Mouse (Mus musculus) megakaryocyte, embryonic 14.5 days (primary cell): ENCODE data around the gene Fignl2. TPM values are rescaled to one million over a fixed set of nuclear protein-coding genes. Genes with fewer than 3 reads are reported as not detected.
A peak's percentile ranks its signal among the peaks of the same experiment; 100 is the strongest.

Experiments used
- H3K27me3 ChIP-seq: replicated peaks from 2 replicates; pipeline ENCODE3; 2012; ENCODE audit warnings: inconsistent platforms
- H3K36me3 ChIP-seq: replicated peaks from 2 replicates; pipeline ENCODE3; 2012; ENCODE audit warnings: low read length, inconsistent platforms, mixed read lengths
- H3K4me1 ChIP-seq: 2 replicates; pipeline ENCODE4 v1.6.1; 2012; ENCODE audit warnings: inconsistent platforms
- H3K4me3 ChIP-seq: replicated peaks from 2 replicates; pipeline ENCODE3; 2012; ENCODE audit warnings: moderate library complexity, mild to moderate bottlenecking, inconsistent platforms
- H3K9me3 ChIP-seq: 2 replicates; pipeline ENCODE4 v1.6.1; 2012; ENCODE audit warnings: inconsistent platforms
- FLI1 ChIP-seq: IDR thresholded peaks from 2 replicates; pipeline ENCODE4 v1.6.1; 2012; ENCODE audit warnings: low read length, inconsistent platforms, mixed read lengths
- GATA1 ChIP-seq: IDR thresholded peaks from 3 replicates; pipeline ENCODE4 v1.6.1; 2012; ENCODE audit warnings: mixed read lengths, low read length, inconsistent platforms, borderline replicate concordance
- polyA plus RNA-seq: library from polyadenylated mRNA; stranded (reverse); fragments of >175 nt; gene quantifications from 2 replicates; pipeline ENCODE4 v1.2.3, GENCODE M21; 2012; ENCODE audit warnings: low replicate concordance; ENCODE audit not compliant: insufficient read depth

Fignl2 gene
- polyA plus RNA-seq, 1 experiment, result 0.94 TPM

DNA sequence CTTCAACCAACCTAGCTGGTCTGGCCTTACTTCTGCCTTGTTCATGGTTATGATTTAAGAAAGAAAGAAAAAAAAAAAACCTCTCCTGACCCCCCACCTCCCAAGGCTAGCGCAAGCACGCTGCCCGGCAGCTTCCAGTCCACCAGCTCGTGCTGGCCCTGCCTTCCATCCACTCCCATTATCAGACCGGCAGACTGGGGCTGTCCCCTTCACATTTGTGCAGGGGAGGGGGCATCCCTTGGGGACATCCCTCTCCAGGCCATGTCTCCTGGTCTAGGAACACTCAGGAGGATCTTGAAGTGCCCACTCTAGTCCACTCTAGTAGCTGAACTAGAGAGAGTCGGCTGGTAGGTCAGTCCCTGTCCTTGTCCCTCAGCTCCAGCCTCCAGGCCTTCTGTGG, 33.8 kb downstream of the Fignl2 start:
- H3K4me1 ChIP-seq, result peaks cover 20% of the 10 kb centered on the region
- TF ChIP-seq FLI1 (no peak), GATA1 (no peak)
- peaks cover 4% of the 10 kb centered on the region for H3K9me3 ChIP-seq
- H3K27me3 ChIP-seq, result peaks cover 94% of the 10 kb centered on the region
- H3K4me3 ChIP-seq, result no peak overlapping the region
- H3K36me3 ChIP-seq, result no peaks in the 10 kb centered on the region

DNA sequence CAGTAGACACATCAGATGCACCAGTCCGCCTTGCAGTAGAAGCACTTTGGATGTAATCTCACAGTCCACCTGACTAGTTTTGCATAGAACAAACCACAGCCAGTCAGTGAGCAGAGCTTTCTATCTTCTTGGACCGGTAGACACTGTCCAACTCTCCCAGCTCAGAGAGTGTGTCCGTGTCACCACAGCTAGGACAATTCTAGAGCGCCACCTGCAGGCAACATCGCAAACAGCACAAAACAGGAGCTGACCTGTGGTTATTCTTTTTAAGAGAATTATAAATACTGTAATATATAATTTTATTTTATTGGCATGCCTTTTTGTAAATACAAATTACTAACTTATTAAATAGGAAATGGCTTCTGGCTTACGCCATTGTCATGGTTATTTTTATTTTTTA, 35.8 kb downstream of the Fignl2 start:
- TF ChIP-seq FLI1, result no peak
- no peak for TF ChIP-seq GATA1
- peaks cover 6% of the 10 kb centered on the region for H3K9me3 ChIP-seq
- peaks cover 20% of the 10 kb centered on the region for H3K4me1 ChIP-seq
- no peak overlapping the region for H3K4me3 ChIP-seq
- H3K27me3 ChIP-seq, result peaks cover 90% of the 10 kb centered on the region
- no peaks in the 10 kb centered on the region for H3K36me3 ChIP-seq

DNA sequence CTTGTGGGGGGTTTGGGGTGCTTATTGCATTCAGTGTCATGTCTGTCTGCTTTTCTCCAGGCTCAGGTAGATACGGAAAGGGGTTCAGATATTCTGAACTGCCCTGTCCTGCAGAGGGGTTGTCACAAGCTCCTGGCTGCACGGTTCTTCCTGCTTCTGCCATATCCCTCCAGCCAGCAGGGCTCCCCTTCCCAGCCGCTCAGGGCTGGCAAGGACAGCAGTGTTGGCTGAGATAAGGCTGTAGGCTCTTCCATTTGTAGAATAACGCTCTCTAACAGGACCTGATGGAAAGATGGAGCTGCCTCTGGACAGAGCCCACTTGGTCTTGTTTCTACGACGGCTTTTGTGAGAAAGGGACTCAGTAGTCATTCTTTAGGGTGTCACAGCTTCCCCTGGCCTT, 36.4 kb downstream of the Fignl2 start:
- H3K27me3 ChIP-seq, result peaks cover 89% of the 10 kb centered on the region
- H3K9me3 ChIP-seq, result peaks cover 6% of the 10 kb centered on the region
- H3K4me1 ChIP-seq, result peaks cover 17% of the 10 kb centered on the region
- no peaks in the 10 kb centered on the region for H3K36me3 ChIP-seq
- H3K4me3 ChIP-seq, result no peak overlapping the region
- TF ChIP-seq GATA1, result no peak
- no peak for TF ChIP-seq FLI1

DNA sequence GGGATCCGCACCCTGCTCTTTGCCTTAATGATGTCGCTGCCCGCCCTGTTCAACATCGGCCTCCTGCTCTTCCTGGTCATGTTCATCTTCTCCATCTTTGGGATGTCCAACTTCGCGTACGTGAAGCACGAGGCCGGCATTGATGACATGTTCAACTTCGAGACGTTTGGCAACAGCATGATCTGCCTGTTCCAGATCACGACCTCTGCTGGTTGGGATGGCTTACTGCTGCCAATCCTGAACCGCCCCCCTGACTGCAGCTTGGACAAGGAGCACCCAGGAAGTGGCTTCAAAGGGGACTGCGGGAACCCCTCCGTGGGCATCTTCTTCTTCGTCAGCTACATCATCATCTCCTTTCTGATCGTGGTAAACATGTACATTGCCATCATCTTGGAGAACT, 38.7 kb downstream of the Fignl2 start:
- no peak for TF ChIP-seq FLI1
- TF ChIP-seq GATA1, result no peak
- H3K27me3 ChIP-seq, result peaks cover 84% of the 10 kb centered on the region

DNA sequence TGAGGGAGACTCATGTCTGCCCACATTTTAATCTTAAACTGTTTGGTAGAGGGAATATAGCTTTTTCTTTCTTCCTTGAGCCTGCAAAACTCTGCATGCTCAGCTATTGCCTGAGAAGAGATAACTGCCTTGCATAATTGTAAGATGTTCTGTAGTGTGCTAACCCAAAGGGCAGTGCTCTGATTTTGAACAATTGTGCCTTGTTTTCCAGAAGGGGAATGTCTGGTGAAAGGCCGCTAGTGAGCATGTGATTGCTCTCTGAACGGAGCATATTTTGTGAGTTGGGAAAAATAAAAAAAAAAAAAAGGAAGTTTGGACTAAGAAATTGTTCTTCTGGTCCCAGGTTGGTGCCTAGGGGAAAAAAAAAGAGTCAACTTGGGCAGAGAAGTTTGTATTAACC, 49.4 kb downstream of the Fignl2 start:
- TF ChIP-seq FLI1 (no peak), GATA1 (no peak)

More for the DNA sequence above, 38.7 kb downstream of the Fignl2 start:
- Histone ChIP-seq H3K9me3 (peaks cover 15% of the 10 kb centered on the region), H3K36me3 (no peaks in the 10 kb centered on the region), H3K4me3 (no peak overlapping the region), H3K4me1 (peaks cover 6% of the 10 kb centered on the region; the same call in 1 of the 2 replicates)

DNA sequence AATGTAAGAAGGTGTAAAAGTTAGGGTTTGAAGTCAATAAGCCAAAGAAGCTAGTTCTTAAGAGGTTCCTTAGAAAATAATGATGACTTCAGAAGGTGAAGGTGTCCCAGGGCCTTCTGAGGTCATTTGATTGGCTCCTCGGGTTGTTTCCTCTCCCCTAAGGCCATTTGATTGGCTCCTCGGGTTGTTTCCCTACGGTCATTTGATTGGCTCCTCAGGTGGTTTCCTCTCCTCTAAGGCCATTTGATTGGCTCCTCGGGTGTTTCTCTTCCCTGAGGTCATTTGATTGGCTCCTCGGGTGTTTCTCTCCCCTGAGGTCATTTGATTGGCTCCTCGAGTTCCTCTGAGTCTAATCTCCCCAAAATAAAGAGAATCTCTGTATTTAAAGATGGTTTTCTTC, 67.0 kb downstream of the Fignl2 start:
- Histone ChIP-seq H3K9me3 (no peaks in the 10 kb centered on the region), H3K4me3 (no peak overlapping the region), H3K27me3 (peaks cover 67% of the 10 kb centered on the region), H3K4me1 (peaks cover 10% of the 10 kb centered on the region), H3K36me3 (no peaks in the 10 kb centered on the region)
- TF ChIP-seq FLI1 (no peak), GATA1 (no peak)

More for the DNA sequence above, 49.4 kb downstream of the Fignl2 start:
- Histone ChIP-seq H3K27me3 (peaks cover 90% of the 10 kb centered on the region), H3K36me3 (no peaks in the 10 kb centered on the region), H3K9me3 (no peaks in the 10 kb centered on the region), H3K4me3 (no peak overlapping the region), H3K4me1 (no peaks in the 10 kb centered on the region)

DNA sequence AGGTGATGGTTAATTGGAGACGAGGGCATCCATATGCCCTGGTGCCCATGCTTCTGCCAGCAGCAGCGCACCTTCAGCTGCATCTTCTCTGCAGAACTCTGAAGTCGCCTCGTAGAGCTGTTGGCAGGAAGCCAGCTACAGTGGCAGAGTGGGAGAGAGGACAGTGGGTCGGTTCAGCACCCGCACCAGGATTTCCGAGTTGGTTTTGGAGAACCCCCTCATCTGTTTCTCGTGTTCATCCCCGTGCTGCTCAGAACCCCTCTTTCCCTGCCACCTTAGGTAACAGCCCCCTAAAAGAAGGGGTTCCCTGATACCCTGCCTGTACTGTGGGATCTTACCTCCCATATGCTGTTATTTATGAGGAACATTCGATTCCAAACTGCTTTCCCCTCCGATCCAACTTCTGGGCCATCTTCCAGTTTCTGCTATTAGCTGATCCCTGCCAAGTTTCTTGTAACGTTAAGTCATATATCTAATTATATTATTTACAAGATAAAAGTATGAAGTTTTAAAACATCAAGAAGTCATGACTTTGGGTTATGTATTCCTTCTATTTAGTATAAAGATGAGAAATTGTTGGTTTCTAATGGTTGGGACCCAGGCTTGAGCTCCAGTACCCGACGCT, 69.9 kb downstream of the Fignl2 start:
- H3K4me1 ChIP-seq, result peaks cover 19% of the 10 kb centered on the region
- no peak for TF ChIP-seq GATA1
- TF ChIP-seq FLI1, result no peak

DNA sequence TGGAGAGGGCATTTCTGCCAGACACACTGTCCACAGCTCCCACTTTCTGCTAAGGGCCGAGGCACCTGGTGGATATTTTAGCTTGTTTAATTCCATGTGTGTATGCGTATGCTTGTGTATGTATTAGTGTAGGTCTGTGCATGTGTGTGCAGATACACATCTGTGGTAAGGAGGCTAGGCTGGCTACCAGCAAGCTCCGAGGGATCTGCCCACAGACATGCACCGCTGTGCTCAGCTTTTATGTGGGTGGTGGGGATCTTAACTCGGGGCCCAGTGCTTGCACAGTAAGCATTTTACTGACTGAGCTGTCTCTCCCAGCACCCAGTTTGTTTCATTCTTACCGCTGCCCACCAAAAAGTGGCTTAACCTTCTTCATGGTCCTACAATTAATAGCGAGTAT, 71.1 kb downstream of the Fignl2 start:
- TF ChIP-seq GATA1 (no peak), FLI1 (no peak)
- Histone ChIP-seq H3K4me3 (peak overlapping the region; percentile 83), H3K4me1 (peaks cover 19% of the 10 kb centered on the region), H3K27me3 (peaks cover 79% of the 10 kb centered on the region), H3K9me3 (no peaks in the 10 kb centered on the region), H3K36me3 (no peaks in the 10 kb centered on the region)

More for the DNA sequence above, 69.9 kb downstream of the Fignl2 start:
- H3K9me3 ChIP-seq, result no peaks in the 10 kb centered on the region
- no peaks in the 10 kb centered on the region for H3K36me3 ChIP-seq
- H3K4me3 ChIP-seq, result no peak overlapping the region
- H3K27me3 ChIP-seq, result peaks cover 72% of the 10 kb centered on the region

DNA sequence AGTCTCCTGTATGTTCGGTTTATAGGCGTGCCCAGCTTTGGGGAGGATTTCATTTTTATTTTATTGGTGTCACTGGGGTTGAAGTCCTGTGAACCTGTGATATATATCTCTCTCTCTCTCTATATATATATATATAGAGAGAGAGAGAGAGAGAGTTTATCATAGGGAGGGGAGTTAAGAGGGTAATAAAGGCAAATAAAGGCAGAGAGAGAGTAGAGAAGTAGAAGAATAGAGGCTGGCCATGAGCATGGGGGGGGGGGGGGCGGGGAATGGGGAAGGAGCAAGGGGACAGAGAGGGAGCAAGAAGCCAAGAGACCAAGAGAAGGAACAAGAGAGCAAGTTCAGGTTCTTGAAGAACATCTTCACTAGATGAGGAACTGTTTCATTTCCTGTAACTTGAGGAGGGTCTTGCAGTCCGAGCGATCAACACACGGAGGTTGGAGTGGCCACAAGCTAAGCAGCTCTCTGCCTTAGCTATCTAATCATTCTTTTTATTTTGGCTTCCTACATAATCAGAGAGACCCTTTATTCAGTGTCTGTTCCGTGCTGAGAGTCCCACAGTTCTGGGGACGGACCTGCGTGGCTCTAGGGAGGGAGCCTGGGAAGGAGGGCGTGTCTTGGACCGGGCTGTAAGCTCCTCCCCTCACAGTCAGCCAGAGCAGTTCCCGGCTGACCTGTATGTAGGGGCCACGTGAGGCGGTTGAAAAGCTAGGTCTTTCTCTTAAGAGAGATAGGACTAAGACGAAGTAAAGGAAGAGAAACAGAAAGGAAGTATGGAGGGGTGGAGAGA, 71.9 kb downstream of the Fignl2 start:
- Histone ChIP-seq H3K27me3 (peaks cover 79% of the 10 kb centered on the region), H3K4me3 (peak overlapping the region; percentile 85), H3K9me3 (no peaks in the 10 kb centered on the region), H3K36me3 (no peaks in the 10 kb centered on the region), H3K4me1 (peaks cover 19% of the 10 kb centered on the region)
- TF ChIP-seq FLI1, result no peak
- TF ChIP-seq GATA1, result no peak

DNA sequence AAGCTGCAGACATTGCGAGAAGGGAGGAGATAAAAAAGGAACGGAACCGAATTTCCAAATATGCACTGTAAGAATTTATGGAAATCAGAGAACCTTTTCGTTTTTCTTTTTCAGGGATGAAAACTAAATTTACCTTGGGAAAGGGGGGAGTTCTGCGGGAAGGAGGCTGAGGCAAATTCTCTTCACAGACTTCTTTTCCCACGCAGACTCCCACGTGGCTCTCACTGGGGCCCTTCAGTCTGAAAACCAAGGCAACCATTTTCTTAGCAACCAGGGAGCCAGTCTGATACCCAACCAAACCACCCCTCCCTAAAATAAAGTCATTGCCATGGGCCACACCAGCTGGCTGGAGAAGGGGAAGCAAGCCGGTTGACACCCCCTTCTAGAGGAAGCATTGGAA, 72.7 kb downstream of the Fignl2 start:
- peaks cover 19% of the 10 kb centered on the region for H3K4me1 ChIP-seq
- TF ChIP-seq FLI1, result no peak
- TF ChIP-seq GATA1, result no peak
- no peaks in the 10 kb centered on the region for H3K9me3 ChIP-seq
- H3K4me3 ChIP-seq, result no peak overlapping the region
- H3K36me3 ChIP-seq, result no peaks in the 10 kb centered on the region
- H3K27me3 ChIP-seq, result peaks cover 82% of the 10 kb centered on the region
